Mouse (Mus musculus) right cerebral cortex, postnatal 36 days (tissue): ENCODE data around the gene Scn5a.

Experiments used
- DNase-seq, 2 experiments: peaks; one replicate each; pipeline ENCODE4 v3.0.0; 2022; ENCODE audit warnings: low spot score in 2 of 2, mixed read lengths in 1 of 2

The Scn5a gene

DNA sequence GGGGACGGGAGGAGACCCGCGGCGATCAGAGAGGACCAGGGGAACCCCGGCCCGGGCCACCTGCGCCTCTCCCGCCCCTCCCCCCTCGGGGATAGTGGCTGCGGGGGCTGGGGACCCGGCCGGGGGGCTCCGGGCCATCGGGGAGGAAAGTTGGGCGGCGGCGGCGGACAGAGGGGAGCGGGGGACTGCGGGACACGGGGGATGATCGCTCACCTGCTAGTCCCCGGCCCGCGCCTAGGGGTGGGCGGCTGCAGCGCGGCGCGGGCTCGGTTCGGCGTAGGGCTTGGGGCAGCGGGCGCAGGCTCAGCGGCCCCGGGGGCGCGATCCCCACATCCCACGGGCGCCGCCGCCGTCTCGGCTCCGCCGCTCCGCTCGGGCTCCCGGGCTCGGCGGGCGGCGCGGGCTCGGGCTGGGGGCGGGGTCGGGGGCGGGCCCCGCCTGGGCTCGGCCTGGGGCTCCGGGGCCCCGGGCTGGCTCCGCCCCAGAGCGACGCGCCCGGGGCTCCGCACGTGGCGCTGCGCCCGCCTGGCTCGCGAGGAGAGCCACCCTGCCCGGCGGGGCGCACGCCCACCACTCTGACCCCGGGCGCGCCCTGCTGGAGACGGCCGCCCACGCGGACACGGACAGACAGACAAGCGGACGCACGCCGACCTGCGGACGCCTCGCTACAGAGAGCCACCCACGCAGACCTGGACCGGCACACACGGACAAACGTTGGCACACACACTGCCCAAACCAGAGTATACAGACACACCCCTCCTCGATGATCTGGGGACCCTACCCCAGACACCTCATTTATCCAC is at the start of gene Scn5a:
TSS of gene Scn5a (minus strand) at position 381 of the 803 bp plus-strand sequence.
- DNase-seq, result no peak

DNA sequence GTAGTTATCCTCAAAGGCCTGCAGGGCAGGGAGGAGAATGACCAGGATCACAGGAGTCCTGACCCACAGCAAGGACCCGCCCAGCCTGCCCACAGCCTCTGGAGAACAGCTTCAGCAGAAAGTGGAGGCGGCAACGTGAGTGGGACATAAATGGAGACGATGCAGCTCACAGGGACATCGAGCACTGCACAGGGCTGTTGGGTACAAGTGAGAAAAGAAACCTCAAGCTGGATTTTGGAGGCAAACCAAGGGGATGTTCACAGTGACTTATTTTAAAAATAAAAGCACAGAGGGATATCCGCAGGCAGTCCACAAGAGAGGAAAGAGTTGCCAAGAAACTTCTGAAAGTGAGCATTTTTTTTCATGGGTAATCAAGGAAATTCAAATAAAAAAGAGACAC is 48.4 kb upstream of the Scn5a start:
- peak; percentile 26 to 39 for DNase-seq

DNA sequence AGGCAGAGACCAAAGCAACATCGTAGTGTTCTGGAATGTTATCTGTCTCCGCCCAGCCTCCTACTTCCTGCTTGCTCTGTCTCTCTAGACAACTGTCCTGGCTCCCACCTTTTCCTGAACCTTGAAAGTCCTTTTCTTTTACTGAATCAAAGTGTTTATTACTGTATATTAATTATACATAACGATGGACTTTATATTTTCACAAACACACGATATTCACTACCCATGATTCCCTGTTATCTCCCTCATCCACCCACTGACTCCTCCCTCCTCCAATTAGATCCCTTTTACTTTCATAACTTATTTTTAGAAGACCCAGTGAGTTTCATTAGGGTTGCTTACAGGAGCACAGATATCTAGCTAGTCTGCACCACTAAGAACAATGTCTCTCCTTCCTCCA is 45.3 kb upstream of the Scn5a start:
- no peak for DNase-seq

- DNase-seq, result peak in 1 of 2 experiments; percentile 3
Measured at GRCm38 (mm10) chr9:119614798-119615197, 36.0 kb upstream of the Scn5a start.

DNA sequence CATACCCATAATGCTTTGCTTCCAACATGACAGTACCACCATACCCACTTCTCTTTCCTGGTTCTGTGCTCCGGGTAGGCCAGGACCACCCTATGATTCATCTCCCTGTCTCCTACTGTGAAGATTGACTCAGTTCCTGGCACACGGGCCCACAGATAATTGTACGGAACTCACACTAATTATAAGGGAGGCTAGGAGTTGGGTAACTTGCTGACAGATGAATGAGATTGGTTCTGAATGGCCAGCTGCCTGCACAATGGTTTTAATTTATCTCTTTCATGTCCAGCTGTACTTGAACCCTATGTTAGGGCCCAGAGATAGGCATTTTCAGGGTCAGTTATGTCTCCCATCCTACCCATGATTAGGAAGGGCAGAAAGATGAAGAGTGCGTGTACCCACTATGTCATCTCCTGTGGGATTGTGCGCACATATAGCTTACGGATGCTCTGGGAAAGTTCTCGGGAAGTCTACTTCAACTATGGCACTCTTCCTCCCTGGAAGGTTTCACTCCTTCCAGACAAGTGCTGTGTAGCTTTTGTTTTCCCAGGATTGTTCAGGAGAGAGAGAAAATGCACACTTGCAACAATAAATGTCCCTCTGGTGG is 31.8 kb upstream of the Scn5a start:
- no peak for DNase-seq

DNA sequence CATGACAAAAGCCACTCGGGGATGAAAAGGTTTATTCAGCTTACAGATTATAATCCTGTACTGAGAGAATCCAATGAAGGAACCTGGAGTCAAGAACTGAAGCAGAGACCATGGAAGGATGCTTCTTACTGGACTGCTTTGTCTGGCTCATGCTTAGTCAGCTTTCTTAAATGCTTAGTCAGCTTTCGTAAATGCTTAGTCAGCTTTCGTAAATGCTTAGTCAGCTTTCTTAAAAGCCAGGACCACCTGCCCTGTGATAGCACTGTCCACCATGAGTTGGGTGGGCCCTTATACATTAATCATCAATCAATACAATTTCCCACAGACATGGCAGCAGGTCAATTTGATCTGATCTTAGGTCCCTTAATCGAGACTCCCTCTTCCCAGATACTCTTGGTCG is 28.1 kb upstream of the Scn5a start:
- DNase-seq, result no peak

- no peak for DNase-seq
Measured at GRCm38 (mm10) chr9:119604607-119605006, 25.8 kb upstream of the Scn5a start.

DNA sequence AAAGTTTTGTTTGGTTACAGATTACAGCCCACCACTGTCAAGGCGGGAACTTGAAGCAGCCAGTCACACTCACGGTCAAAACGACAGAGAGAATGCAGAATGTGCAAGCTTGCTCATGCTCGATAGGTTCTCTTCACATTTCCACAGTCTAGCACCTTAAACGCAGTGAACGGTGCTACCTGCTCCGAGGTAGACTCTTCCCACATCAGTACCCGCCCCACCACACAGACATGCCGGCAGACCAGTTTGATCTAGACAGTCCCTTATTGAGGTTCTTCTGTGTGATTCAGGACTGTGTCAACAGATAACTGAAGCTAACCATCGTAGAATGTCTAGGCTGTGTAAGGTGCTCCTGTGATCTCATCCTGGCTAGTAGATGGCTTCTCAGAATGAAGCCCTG is 19.7 kb upstream of the Scn5a start:
- no peak for DNase-seq

- DNase-seq, result no peak
Measured at GRCm38 (mm10) chr9:119597332-119597731, 18.5 kb upstream of the Scn5a start.

DNA sequence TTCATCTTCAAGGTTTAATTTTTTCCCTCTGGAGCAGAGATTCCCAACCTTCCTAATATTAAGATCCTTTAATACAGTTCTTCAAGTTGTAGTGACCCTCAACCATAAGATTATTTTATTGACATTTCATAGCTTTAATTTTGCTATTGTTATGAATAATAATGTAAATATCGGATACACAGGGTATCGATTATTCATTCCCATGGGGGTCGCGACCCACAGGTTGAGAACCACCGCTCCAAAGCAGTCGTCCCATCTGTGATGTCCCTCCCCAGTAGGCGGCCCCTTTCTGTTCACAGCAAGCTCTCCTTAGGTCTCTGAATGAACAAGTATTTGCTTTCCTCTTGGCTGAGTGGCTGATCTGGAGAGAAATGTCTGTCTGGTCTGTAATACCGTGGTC is 10.8 kb upstream of the Scn5a start:
- DNase-seq, result no peak

DNA sequence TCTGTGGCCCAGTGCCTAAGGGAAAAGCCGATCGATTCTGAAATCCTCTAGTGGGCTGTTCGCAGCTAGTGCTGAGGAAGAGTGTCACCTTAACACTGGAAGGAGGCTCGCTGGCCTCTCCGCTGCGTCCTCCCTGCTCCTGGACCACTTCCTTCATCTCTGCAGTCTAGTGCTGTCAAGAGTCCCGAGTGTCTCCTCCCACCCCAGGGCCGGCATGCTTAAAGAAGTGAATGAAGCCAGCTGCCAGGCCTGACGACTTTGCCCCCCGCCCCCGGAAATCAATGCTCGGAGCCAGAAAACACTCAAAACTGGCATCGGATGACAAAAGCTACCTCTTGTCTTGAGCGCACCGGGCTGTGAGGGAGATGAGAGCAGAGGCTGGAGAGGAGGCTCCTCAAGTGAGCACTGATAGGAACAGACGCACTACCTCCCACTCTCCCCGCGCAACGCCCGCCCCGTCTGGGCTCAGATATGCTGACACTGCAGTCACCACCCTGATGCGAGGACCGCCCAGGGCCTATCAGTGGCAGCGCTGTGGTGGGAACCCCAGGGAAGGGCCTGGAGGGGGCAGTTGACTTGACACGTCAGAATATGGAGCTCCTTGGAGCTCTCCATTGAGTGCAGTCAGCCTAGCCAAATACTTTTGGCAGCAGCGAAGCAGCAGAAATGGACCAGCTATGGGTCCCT is 10.1 kb upstream of the Scn5a start:
- DNase-seq, result no peak

GRCm38 (mm10) chr9:119580668-119581067 is 1.9 kb upstream of the Scn5a start:
- peak; percentile 43 to 60 for DNase-seq

DNA sequence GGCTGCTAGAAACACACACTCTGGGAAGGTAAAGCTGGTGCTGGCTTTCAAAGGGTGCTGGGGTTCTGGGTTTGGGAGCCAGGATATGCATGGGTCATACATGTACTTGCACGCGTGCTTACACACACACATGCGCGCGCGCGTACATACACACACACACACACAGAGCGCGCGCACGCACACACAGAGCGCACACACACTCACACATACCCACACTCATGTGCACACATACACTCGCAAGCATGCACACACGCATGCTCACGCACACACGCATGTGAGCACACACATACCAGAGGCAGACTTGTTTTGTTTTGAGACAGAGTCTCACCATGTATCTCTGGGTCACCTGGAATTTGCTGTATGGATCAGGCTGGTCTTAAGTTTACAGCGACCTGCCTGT is 1.4 kb upstream of the Scn5a start:
- DNase-seq, result no peak

GRCm38 (mm10) chr9:119578311-119578635 is 543 bp downstream of the Scn5a start:
- no peak for DNase-seq

DNA sequence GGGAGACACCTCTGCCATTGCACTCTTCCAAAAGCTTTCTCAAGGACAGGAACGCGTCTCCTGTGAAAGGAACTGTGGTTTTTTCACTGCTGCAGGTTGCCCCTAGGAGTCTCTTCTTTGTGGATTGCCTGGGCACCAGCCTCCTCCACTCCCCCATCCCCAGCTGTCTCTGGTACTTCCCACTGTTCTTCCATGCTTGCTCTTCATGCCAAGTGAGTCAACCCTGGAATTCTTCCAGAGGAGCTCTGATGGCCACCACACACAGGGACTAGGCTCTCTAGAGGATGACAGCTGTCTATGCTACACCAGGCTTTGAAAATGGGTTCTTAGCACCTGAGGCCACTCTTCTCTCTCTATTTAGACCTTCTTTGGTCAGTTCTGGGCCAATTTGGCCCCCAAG is 1.8 kb downstream of the Scn5a start:
- DNase-seq, result peak; percentile 34 to 58

DNA sequence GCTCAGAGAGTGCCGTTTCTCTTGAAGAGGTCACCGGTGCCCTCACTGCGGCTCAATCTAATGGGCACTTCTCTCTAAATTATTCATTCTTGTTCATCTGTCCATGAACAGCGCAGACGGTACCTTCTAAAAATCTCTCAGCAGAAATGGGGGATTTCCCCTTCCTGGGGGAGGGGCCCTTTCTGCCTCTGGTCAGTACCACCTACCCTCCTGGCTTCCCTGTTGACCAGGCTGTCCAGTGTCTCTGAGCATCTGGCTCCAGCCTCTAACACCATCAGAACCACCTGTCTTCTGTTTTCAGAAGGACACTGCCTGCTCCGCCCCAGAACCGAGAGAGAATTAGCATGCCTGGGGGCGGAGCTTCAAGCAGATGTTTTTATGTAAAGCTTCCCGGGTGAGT is 3.1 kb downstream of the Scn5a start:
- no peak for DNase-seq

DNA sequence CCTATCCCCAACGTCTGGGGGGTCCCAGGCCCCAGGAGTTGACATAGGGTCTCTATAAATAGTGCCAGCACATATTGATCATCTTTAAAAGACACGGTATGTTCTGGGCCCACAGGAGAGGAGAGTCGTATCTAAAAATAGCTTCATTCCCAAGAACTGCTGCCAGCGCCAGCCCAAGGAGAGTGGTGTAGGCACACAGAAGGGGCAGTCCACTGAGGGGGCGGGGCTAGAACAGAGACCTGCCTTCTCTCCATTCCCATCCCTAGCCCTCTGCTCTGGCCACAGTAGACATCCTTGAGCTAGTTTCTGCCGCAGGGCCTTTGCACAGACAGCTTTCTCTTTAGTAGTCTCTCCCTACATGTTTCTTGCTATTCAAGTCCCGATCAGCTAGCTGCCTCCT is 4.5 kb downstream of the Scn5a start:
- DNase-seq, result no peak

- DNase-seq, result no peak
Measured at GRCm38 (mm10) chr9:119573009-119573408, 5.8 kb downstream of the Scn5a start.

DNA sequence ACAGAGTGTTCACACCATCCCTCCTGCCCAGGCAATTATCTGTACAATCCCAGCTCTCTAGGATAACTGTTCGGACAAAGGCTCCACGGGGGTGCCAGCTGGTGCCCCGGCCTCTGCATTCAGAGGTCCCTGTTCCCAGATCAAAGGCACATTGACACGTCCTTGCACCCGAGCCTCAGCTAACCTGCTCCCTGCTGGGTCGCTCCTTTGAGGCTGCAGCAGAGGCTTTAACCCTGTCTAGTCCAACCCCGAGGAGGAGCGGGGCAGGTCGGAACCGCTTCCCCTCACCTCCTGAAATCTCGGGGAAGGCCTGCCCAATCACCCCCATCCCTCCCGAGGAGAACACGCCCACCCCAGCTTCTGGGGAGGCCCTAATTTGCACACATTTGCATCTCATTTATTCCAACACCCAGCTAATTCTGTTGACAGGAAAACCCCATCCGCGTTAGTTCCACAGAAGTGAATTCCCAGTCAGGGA is 7.4 kb downstream of the Scn5a start:
- DNase-seq, result no peak

DNA sequence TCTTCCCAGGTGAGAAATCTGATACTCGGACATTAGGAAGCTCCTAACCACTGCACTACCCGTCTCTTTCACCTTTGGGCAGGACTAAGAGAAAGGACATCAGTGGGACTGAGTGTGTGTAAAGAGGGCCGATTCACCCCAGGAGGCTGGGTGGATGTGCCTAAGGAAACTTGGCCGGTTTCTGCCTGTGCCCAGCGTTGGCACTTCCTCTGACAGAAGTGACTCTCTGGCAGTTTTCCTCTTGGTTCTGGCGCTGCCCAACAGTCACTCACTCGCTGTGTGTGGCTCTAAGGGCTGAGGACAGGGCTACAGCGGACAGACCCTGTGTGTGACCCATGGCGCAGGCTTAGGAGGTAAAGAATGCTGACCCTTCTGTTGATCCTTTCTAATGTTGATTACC is 8.2 kb downstream of the Scn5a start:
- DNase-seq, result no peak

GRCm38 (mm10) chr9:119568732-119569131 is 10.1 kb downstream of the Scn5a start:
- no peak for DNase-seq

DNA sequence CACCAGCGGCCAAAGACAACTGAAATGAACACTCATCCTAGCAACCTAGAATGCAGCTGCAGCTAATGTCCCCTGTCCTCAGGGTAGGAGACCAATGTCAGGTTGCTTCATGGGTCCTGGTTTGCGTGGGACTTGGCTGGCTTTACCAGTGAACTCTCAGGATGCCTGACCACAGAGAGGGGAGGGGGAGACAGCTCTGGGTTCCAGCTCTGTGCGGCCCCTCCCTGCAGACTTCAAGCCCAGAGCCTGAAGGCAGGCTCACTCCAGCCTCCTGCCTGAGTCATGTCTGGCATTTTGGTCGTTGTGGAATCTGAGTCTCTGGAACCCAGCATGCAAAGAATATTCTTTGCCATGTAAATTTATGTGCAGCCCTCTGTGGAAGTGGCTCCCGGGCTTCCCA is 11.0 kb downstream of the Scn5a start:
- no peak for DNase-seq

- DNase-seq, result no peak
Measured at GRCm38 (mm10) chr9:119566214-119566613, 12.6 kb downstream of the Scn5a start.
